Mouse (Mus musculus) large intestine, adult 2 months (tissue): ENCODE results near the gene Dnase1l2. TPM values are rescaled to one million over a fixed set of nuclear protein-coding genes. Genes with fewer than 3 reads are reported as not detected.

Experiments used
- DNase-seq: peaks from one replicate; pipeline ENCODE4 v3.0.0-alpha.2; 2012; ENCODE audit warnings: low read depth, low spot score
- WGBS: fragments of 180-500 bp; shearing (Covaris S2); methylation state at CpG from one replicate; pipeline ENCODE4 v1.1.7; 2018; 5-methylcytosine and 5-hydroxymethylcytosine counted together
- polyA plus RNA-seq: library from polyadenylated mRNA; depleted of rRNA; stranded (reverse); fragments of >200 nt; gene quantifications from 2 replicates; pipeline ENCODE4 v1.2.3, GENCODE M21; 2012; rRNA removed

The Dnase1l2 gene
- polyA plus RNA-seq, result 5.2 and 6.6 TPM in 2 replicates

- no peak for DNase-seq
- WGBS, result 52% methylated on average over 7 of the region's 7 CpGs
Measured at GRCm38 (mm10) chr17:24442632-24443155, at the start of gene Dnase1l2. Gene Dnase1l2 (minus strand): TSS chr17:24443105.

- DNase-seq, result no peak
- WGBS, result 91% methylated on average over 4 of the region's 4 CpGs
Measured at GRCm38 (mm10) chr17:24490399-24490798, 47.5 kb upstream of the Dnase1l2 start.

- DNase-seq, result no peak
- WGBS, result 35% methylated on average over 19 of the region's 19 CpGs
Measured at GRCm38 (mm10) chr17:24489265-24490030, 46.5 kb upstream of the Dnase1l2 start.

- 2% methylated on average over 79 of the region's 81 CpGs for WGBS
Measured at GRCm38 (mm10) chr17:24488662-24489264, 45.9 kb upstream of the Dnase1l2 start.

GRCm38 (mm10) chr17:24488186-24488661 lies 45.3 kb upstream of the Dnase1l2 start, which contains the start of gene Caskin1:
Gene Caskin1 (plus strand): TSS chr17:24488601.
- WGBS, result 3% methylated on average over 45 of the region's 45 CpGs
- DNase-seq, result no peak

More at GRCm38 (mm10) chr17:24488662-24489264, 45.9 kb upstream of the Dnase1l2 start:
- DNase-seq, result no peak

GRCm38 (mm10) chr17:24485090-24485860 lies 42.4 kb upstream of the Dnase1l2 start:
- WGBS, result 55% methylated on average over 11 of the region's 11 CpGs
- no peak for DNase-seq

- no peak for DNase-seq
- 94% methylated on average over 3 of the region's 3 CpGs for WGBS
Measured at GRCm38 (mm10) chr17:24483495-24483894, 40.6 kb upstream of the Dnase1l2 start.

GRCm38 (mm10) chr17:24481027-24481815 lies 38.3 kb upstream of the Dnase1l2 start:
- DNase-seq, result no peak
- 85% methylated on average over 20 of the region's 20 CpGs for WGBS

- WGBS, result 59% methylated on average over 3 of the region's 3 CpGs
- DNase-seq, result no peak
Measured at GRCm38 (mm10) chr17:24480201-24480826, 37.4 kb upstream of the Dnase1l2 start.

GRCm38 (mm10) chr17:24479431-24479830 lies 36.5 kb upstream of the Dnase1l2 start:
- DNase-seq, result no peak
- 11% methylated on average over 1 of the region's 1 CpGs for WGBS

GRCm38 (mm10) chr17:24478663-24479380 lies 35.9 kb upstream of the Dnase1l2 start, which contains the start of gene Mlst8:
Gene Mlst8 (minus strand): TSS chr17:24479078.
- peak; percentile 78 for DNase-seq
- WGBS, result under 1% methylated on average over 48 of the region's 48 CpGs

- DNase-seq, result no peak
- 17% methylated on average over 11 of the region's 11 CpGs for WGBS
Measured at GRCm38 (mm10) chr17:24477985-24478600, 35.2 kb upstream of the Dnase1l2 start.

- WGBS, result 87% methylated on average over 20 of the region's 20 CpGs
- DNase-seq, result no peak
Measured at GRCm38 (mm10) chr17:24477053-24477984, 34.4 kb upstream of the Dnase1l2 start.

GRCm38 (mm10) chr17:24476022-24476776 lies 33.3 kb upstream of the Dnase1l2 start:
- WGBS, result 87% methylated on average over 10 of the region's 10 CpGs
- DNase-seq, result no peak

- 86% methylated on average over 6 of the region's 6 CpGs for WGBS
Measured at GRCm38 (mm10) chr17:24475586-24475985, 32.7 kb upstream of the Dnase1l2 start.

GRCm38 (mm10) chr17:24474557-24474956 lies 31.7 kb upstream of the Dnase1l2 start:
- 83% methylated on average over 5 of the region's 5 CpGs for WGBS
- no peak for DNase-seq

More at GRCm38 (mm10) chr17:24475586-24475985, 32.7 kb upstream of the Dnase1l2 start:
- no peak for DNase-seq
